Mouse (Mus musculus): Measurements from ENCODE around the gene Olfr523. TPM values are rescaled to one million over a fixed set of nuclear protein-coding genes. Genes with fewer than 3 reads are reported as not detected.

Gene Olfr523
- total and polyA plus RNA-seq, 3 experiments = 0.11 TPM; not detected in 2

GRCm38 (mm10) chr7:140217967-140218366, 45.0 kb downstream of the Olfr523 start, which contains the start of gene Cd163l1:
Gene Cd163l1, plus strand, starts transcription at chr7:140218267.
- no peaks in the 10 kb centered on the region for H3K36me3 ChIP-seq (replicated peaks)
- H3K27me3 ChIP-seq (ENCODE audit: insufficient read depth, low read length) = peaks cover 12% of the 10 kb centered on the region; the same call in 1 of the 2 replicates
- no peak within 1 kb of the TSS for H3K4me3 ChIP-seq (ENCODE audit: low read depth, low read length)

DNA sequence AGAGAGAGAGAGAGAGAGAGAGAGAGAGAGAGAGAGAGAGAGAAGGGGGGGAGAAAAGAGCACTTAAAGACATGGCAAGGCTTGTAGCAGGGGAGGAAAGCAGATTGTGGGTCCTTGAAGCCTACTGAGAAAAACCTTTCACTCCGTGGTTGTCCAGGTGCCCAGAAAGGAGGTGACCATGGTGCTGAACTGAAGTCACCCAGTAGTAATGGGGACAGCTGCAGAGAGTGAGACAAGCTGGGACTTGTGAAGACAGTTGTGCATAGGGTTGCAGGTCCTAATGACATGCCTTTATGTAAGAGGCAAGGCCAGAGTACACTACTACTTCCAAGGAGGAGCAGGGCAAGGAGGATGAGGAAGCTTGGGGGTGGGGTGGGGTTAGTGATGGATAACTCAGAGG, 46.3 kb downstream of the Olfr523 start:
- no peak for DNase-seq (ENCODE audit: low spot score)

More at GRCm38 (mm10) chr7:140217967-140218366, 45.0 kb downstream of the Olfr523 start, which contains the start of gene Cd163l1:
- ATAC-seq (ENCODE audit: extremely low read depth, insufficient number of reproducible peaks, low FRiP score, poor library complexity, severe bottlenecking) (no peak), DNase-seq (ENCODE audit: low spot score) (no peak)
- TF ChIP-seq CTCF (IDR thresholded peaks at IDR 0.05; ENCODE audit: low read depth, low read length) = no peak
- no peak for TF ChIP-seq POLR2AphosphoS5 (IDR thresholded peaks at IDR 0.05; ENCODE audit: insufficient replicate concordance, low read depth, low read length)
- no peak for TF ChIP-seq GATA2 (IDR thresholded peaks at IDR 0.05; ENCODE audit: borderline replicate concordance, low read depth, low read length)
- no peak for TF ChIP-seq TAL1 (conservative IDR thresholded peaks at IDR 0.05; ENCODE audit: low read depth, low read length)
- no peak for TF ChIP-seq GATA1 (IDR thresholded peaks at IDR 0.05; ENCODE audit: borderline replicate concordance, low read length)
- Histone ChIP-seq H3K9me3 (replicated peaks) (no peaks in the 10 kb centered on the region), H3K4me1 (ENCODE audit: insufficient read depth, low read depth, low read length) (peaks cover 13% of the 10 kb centered on the region)

DNA sequence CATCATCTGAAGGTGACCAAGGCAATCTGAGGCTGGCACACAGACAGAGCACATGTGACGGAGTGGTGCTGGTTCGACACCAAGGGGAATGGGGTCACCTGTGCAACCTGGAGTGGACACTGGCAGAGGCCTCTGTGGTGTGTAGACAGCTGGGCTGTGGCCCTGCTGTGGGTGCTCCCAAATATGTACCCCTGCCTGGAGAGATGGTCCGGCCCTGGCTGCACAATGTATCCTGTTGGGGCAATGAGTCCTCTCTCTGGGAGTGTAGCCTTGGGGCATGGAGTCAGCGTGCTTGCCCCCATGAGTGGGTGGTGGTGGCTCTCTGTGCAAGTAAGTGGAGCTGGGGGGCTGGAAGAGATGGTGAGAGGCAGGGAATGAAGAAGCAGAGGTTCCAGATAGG, 47.4 kb downstream of the Olfr523 start:
- DNase-seq (ENCODE audit: low spot score) = no peak
- no peak for ATAC-seq (ENCODE audit: extremely low read depth, insufficient number of reproducible peaks, low FRiP score, poor library complexity, severe bottlenecking)
- Histone ChIP-seq H3K27me3 (ENCODE audit: insufficient read depth, low read length) (peaks cover 25% of the 10 kb centered on the region; the same call in 1 of the 2 replicates), H3K4me1 (ENCODE audit: insufficient read depth, low read depth, low read length) (peaks cover 12% of the 10 kb centered on the region), H3K4me3 (ENCODE audit: low read depth, low read length) (no peak overlapping the region), H3K36me3 (replicated peaks) (no peaks in the 10 kb centered on the region), H3K9me3 (replicated peaks) (no peaks in the 10 kb centered on the region)
- TF ChIP-seq GATA2 (IDR thresholded peaks at IDR 0.05; ENCODE audit: borderline replicate concordance, low read depth, low read length) (no peak), POLR2AphosphoS5 (IDR thresholded peaks at IDR 0.05; ENCODE audit: insufficient replicate concordance, low read depth, low read length) (no peak), TAL1 (conservative IDR thresholded peaks at IDR 0.05; ENCODE audit: low read depth, low read length) (no peak)

More for the DNA sequence above, 46.3 kb downstream of the Olfr523 start:
- peaks cover 19% of the 10 kb centered on the region; the same call in 1 of the 2 replicates for H3K27me3 ChIP-seq (ENCODE audit: insufficient read depth, low read length)
- H3K4me3 ChIP-seq (ENCODE audit: low read depth, low read length) = no peak overlapping the region
- H3K36me3 ChIP-seq (replicated peaks) = no peaks in the 10 kb centered on the region
- TF ChIP-seq GATA1 (IDR thresholded peaks at IDR 0.05; ENCODE audit: borderline replicate concordance, low read length) (no peak), TAL1 (conservative IDR thresholded peaks at IDR 0.05; ENCODE audit: low read depth, low read length) (no peak), POLR2AphosphoS5 (IDR thresholded peaks at IDR 0.05; ENCODE audit: insufficient replicate concordance, low read depth, low read length) (no peak), GATA2 (IDR thresholded peaks at IDR 0.05; ENCODE audit: borderline replicate concordance, low read depth, low read length) (no peak), CTCF (IDR thresholded peaks at IDR 0.05; ENCODE audit: low read depth, low read length) (no peak)
- H3K4me1 ChIP-seq (ENCODE audit: insufficient read depth, low read depth, low read length) = peaks cover 12% of the 10 kb centered on the region
- no peak for ATAC-seq (ENCODE audit: extremely low read depth, insufficient number of reproducible peaks, low FRiP score, poor library complexity, severe bottlenecking)
- H3K9me3 ChIP-seq (replicated peaks) = no peaks in the 10 kb centered on the region

DNA sequence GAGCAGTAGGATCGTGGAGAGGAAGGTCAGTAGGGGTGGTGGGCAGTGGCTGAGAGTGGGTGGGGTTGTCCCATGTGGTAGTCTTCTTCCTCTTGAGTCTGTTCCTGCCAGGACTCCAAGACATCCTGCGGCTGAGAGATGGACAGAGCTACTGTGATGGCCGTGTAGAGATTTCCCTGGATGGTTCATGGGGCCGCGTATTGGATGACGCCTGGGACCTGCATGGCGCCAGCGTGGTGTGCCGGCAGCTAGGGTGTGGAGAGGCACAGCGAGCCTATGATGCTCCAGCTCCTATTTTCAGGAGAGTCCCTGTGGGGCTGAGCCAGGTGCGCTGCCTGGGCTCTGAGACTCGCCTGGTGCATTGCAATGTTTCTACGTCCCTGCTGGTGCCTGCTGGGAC, 51.2 kb downstream of the Olfr523 start:
- Histone ChIP-seq H3K27me3 (ENCODE audit: insufficient read depth, low read length) (peaks cover 29% of the 10 kb centered on the region; the same call in 1 of the 2 replicates), H3K9me3 (replicated peaks) (no peaks in the 10 kb centered on the region), H3K4me3 (ENCODE audit: low read depth, low read length) (no peak overlapping the region), H3K36me3 (replicated peaks) (no peaks in the 10 kb centered on the region), H3K4me1 (ENCODE audit: insufficient read depth, low read depth, low read length) (peaks cover 7% of the 10 kb centered on the region)
- ATAC-seq (ENCODE audit: extremely low read depth, insufficient number of reproducible peaks, low FRiP score, poor library complexity, severe bottlenecking) (no peak), DNase-seq (ENCODE audit: low spot score) (no peak)
- TF ChIP-seq GATA1 (IDR thresholded peaks at IDR 0.05; ENCODE audit: borderline replicate concordance, low read length) = no peak
- no peak for TF ChIP-seq TAL1 (conservative IDR thresholded peaks at IDR 0.05; ENCODE audit: low read depth, low read length)
- TF ChIP-seq GATA2 (IDR thresholded peaks at IDR 0.05; ENCODE audit: borderline replicate concordance, low read depth, low read length) = no peak
- TF ChIP-seq POLR2AphosphoS5 (IDR thresholded peaks at IDR 0.05; ENCODE audit: insufficient replicate concordance, low read depth, low read length) = no peak
- no peak for TF ChIP-seq CTCF (IDR thresholded peaks at IDR 0.05; ENCODE audit: low read depth, low read length)

Other genes with a start within 250 kb of the Olfr523 start
Only the 20 nearest of the 23 such genes appear.
- not detected in 2 replicates for gene 6430531B16Rik, start 194.5 kb upstream of the Olfr523 start, total RNA-seq (2014; fragmentation: Nextera tagmentation)
- gene 6430531B16Rik, start 194.5 kb upstream of the Olfr523 start, total RNA-seq (2017) = 0.11 TPM in 1 of 2 replicates, not detected in the other
- gene 6430531B16Rik, start 194.5 kb upstream of the Olfr523 start, polyA plus RNA-seq (2012) = not detected in 2 replicates
- gene Adam8, start 180.7 kb upstream of the Olfr523 start, total RNA-seq (2014; fragmentation: Nextera tagmentation) = not detected in 2 replicates
- gene Adam8, start 180.7 kb upstream of the Olfr523 start, total RNA-seq (2017) = 0.12 and 0.76 TPM in 2 replicates
- 0.03 and 0.07 TPM in 2 replicates for gene Adam8, start 180.7 kb upstream of the Olfr523 start, polyA plus RNA-seq (2012)
- gene Zfp511, start 136.8 kb upstream of the Olfr523 start, total RNA-seq (2014; fragmentation: Nextera tagmentation) = 25.7 and 27.8 TPM in 2 replicates
- gene Zfp511, start 136.8 kb upstream of the Olfr523 start, total RNA-seq (2017) = 23.8 TPM in 2 replicates
- gene Zfp511, start 136.8 kb upstream of the Olfr523 start, polyA plus RNA-seq (2012) = 15.0 and 17.4 TPM in 2 replicates
- 46.3 and 51.8 TPM in 2 replicates for gene Tubgcp2, start 136.5 kb upstream of the Olfr523 start, total RNA-seq (2014; fragmentation: Nextera tagmentation)
- 33.9 and 41.9 TPM in 2 replicates for gene Tubgcp2, start 136.5 kb upstream of the Olfr523 start, total RNA-seq (2017)
- gene Tubgcp2, start 136.5 kb upstream of the Olfr523 start, polyA plus RNA-seq (2012) = 7.4 and 12.2 TPM in 2 replicates
- gene Msx3, start 124.1 kb upstream of the Olfr523 start, total RNA-seq (2014; fragmentation: Nextera tagmentation) = not detected in 2 replicates
- gene Msx3, start 124.1 kb upstream of the Olfr523 start, total RNA-seq (2017) = 0.11 and 0.12 TPM in 2 replicates
- gene Msx3, start 124.1 kb upstream of the Olfr523 start, polyA plus RNA-seq (2012) = not detected in 2 replicates
- gene Caly, start 90.7 kb upstream of the Olfr523 start, total RNA-seq (2014; fragmentation: Nextera tagmentation) = not detected in 2 replicates
- not detected in 2 replicates for gene Caly, start 90.7 kb upstream of the Olfr523 start, total RNA-seq (2017)
- gene Caly, start 90.7 kb upstream of the Olfr523 start, polyA plus RNA-seq (2012) = not detected in 2 replicates
- not detected in 2 replicates for gene Prap1, start 79.8 kb upstream of the Olfr523 start, total RNA-seq (2014; fragmentation: Nextera tagmentation)
- not detected in 2 replicates for gene Prap1, start 79.8 kb upstream of the Olfr523 start, total RNA-seq (2017)
- gene Prap1, start 79.8 kb upstream of the Olfr523 start, polyA plus RNA-seq (2012) = not detected in 2 replicates
- gene Fuom, start 70.8 kb upstream of the Olfr523 start, total RNA-seq (2014; fragmentation: Nextera tagmentation) = 6.7 TPM in 1 of 2 replicates, not detected in the other
- gene Fuom, start 70.8 kb upstream of the Olfr523 start, total RNA-seq (2017) = 16.0 and 17.4 TPM in 2 replicates
- gene Fuom, start 70.8 kb upstream of the Olfr523 start, polyA plus RNA-seq (2012) = 17.4 and 18.2 TPM in 2 replicates
- 9.4 and 10.5 TPM in 2 replicates for gene Paox, start 57.4 kb upstream of the Olfr523 start, total RNA-seq (2014; fragmentation: Nextera tagmentation)
- 11.4 and 11.7 TPM in 2 replicates for gene Paox, start 57.4 kb upstream of the Olfr523 start, total RNA-seq (2017)
- gene Paox, start 57.4 kb upstream of the Olfr523 start, polyA plus RNA-seq (2012) = 3.0 and 6.0 TPM in 2 replicates
- 32.6 TPM in 2 replicates for gene Echs1, start 56.7 kb upstream of the Olfr523 start, total RNA-seq (2014; fragmentation: Nextera tagmentation)
- 81.5 and 96.9 TPM in 2 replicates for gene Echs1, start 56.7 kb upstream of the Olfr523 start, total RNA-seq (2017)
- gene Echs1, start 56.7 kb upstream of the Olfr523 start, polyA plus RNA-seq (2012) = 2.2 and 5.8 TPM in 2 replicates
- 29.0 and 41.0 TPM in 2 replicates for gene Mtg1, start 35.7 kb upstream of the Olfr523 start, total RNA-seq (2014; fragmentation: Nextera tagmentation)
- gene Mtg1, start 35.7 kb upstream of the Olfr523 start, total RNA-seq (2017) = 10.2 and 10.5 TPM in 2 replicates
- 10.5 and 11.2 TPM in 2 replicates for gene Mtg1, start 35.7 kb upstream of the Olfr523 start, polyA plus RNA-seq (2012)
- not detected in 2 replicates for gene Sprn, start 18.3 kb upstream of the Olfr523 start, total RNA-seq (2014; fragmentation: Nextera tagmentation)
- 0.11 TPM in 1 of 2 replicates, not detected in the other for gene Sprn, start 18.3 kb upstream of the Olfr523 start, total RNA-seq (2017)
- not detected in 2 replicates for gene Sprn, start 18.3 kb upstream of the Olfr523 start, polyA plus RNA-seq (2012)
- not detected in 2 replicates for gene Olfr522, start 8.5 kb upstream of the Olfr523 start, total RNA-seq (2014; fragmentation: Nextera tagmentation)
- under 0.01 and 0.05 TPM in 2 replicates for gene Olfr522, start 8.5 kb upstream of the Olfr523 start, total RNA-seq (2017)
- not detected in 2 replicates for gene Olfr522, start 8.5 kb upstream of the Olfr523 start, polyA plus RNA-seq (2012)
- gene Olfr524, start 32.7 kb downstream of the Olfr523 start, total RNA-seq (2014; fragmentation: Nextera tagmentation) = not detected in 2 replicates
- 0.05 and 0.06 TPM in 2 replicates for gene Olfr524, start 32.7 kb downstream of the Olfr523 start, total RNA-seq (2017)
- not detected in 2 replicates for gene Olfr524, start 32.7 kb downstream of the Olfr523 start, polyA plus RNA-seq (2012)
- not detected in 2 replicates for gene Cd163l1, start 45.0 kb downstream of the Olfr523 start, total RNA-seq (2014; fragmentation: Nextera tagmentation)
- not detected in 2 replicates for gene Cd163l1, start 45.0 kb downstream of the Olfr523 start, total RNA-seq (2017)
- gene Cd163l1, start 45.0 kb downstream of the Olfr523 start, polyA plus RNA-seq (2012) = not detected in 2 replicates
- gene 5830411N06Rik, start 74.1 kb downstream of the Olfr523 start, total RNA-seq (2014; fragmentation: Nextera tagmentation) = not detected in 2 replicates
- gene 5830411N06Rik, start 74.1 kb downstream of the Olfr523 start, total RNA-seq (2017) = 0.05 TPM in 1 of 2 replicates, not detected in the other
- not detected in 2 replicates for gene 5830411N06Rik, start 74.1 kb downstream of the Olfr523 start, polyA plus RNA-seq (2012)
- not detected in 2 replicates for gene Olfr525, start 147.6 kb downstream of the Olfr523 start, total RNA-seq (2014; fragmentation: Nextera tagmentation)
- gene Olfr525, start 147.6 kb downstream of the Olfr523 start, total RNA-seq (2017) = 0.06 and 0.16 TPM in 2 replicates
- gene Olfr525, start 147.6 kb downstream of the Olfr523 start, polyA plus RNA-seq (2012) = not detected in 2 replicates
- gene Olfr527, start 160.8 kb downstream of the Olfr523 start, total RNA-seq (2014; fragmentation: Nextera tagmentation) = not detected in 2 replicates
- gene Olfr527, start 160.8 kb downstream of the Olfr523 start, total RNA-seq (2017) = 0.06 and 0.44 TPM in 2 replicates
- not detected in 2 replicates for gene Olfr527, start 160.8 kb downstream of the Olfr523 start, polyA plus RNA-seq (2012)
- not detected in 2 replicates for gene Olfr60, start 188.5 kb downstream of the Olfr523 start, total RNA-seq (2014; fragmentation: Nextera tagmentation)
- gene Olfr60, start 188.5 kb downstream of the Olfr523 start, total RNA-seq (2017) = 0.16 and 0.29 TPM in 2 replicates
- not detected in 2 replicates for gene Olfr60, start 188.5 kb downstream of the Olfr523 start, polyA plus RNA-seq (2012)
- gene Olfr530, start 203.1 kb downstream of the Olfr523 start, total RNA-seq (2014; fragmentation: Nextera tagmentation) = not detected in 2 replicates
- gene Olfr530, start 203.1 kb downstream of the Olfr523 start, total RNA-seq (2017) = 0.12 TPM in 1 of 2 replicates, not detected in the other
- gene Olfr530, start 203.1 kb downstream of the Olfr523 start, polyA plus RNA-seq (2012) = not detected in 2 replicates